Mouse (Mus musculus) C2C12 (cell line): Measurements from ENCODE around the gene Cmah. TPM values are rescaled to one million over a fixed set of nuclear protein-coding genes. Genes with fewer than 3 reads are reported as not detected.

Experiments
- H3K27me3 ChIP-seq: one replicate; pipeline ENCODE4 v1.6.1; 2011; ENCODE audit not compliant: control insufficient read depth, insufficient read depth, insufficient read length
- H3K36me3 ChIP-seq: one replicate; pipeline ENCODE4 v1.6.1; 2011; ENCODE audit not compliant: control insufficient read depth, insufficient read depth
- H3K4me3 ChIP-seq: one replicate; pipeline ENCODE4 v1.5.1; 2011; ENCODE audit warnings: mild to moderate bottlenecking, control low read depth; ENCODE audit not compliant: poor library complexity, insufficient read depth, severe bottlenecking
- H3K79me2 ChIP-seq: one replicate; pipeline ENCODE4 v1.6.1; 2011; ENCODE audit not compliant: control insufficient read depth, insufficient read depth
- H3K79me3 ChIP-seq: one replicate; pipeline ENCODE4 v1.6.1; 2011; ENCODE audit warnings: low read depth, control low read depth
- H3ac ChIP-seq: one replicate; pipeline ENCODE3; 2011; ENCODE audit warnings: low read depth; ENCODE audit not compliant: control insufficient read depth, insufficient read length
- MYOG ChIP-seq: IDR thresholded peaks from one replicate; pipeline ENCODE4 v1.6.1; 2011; ENCODE audit not compliant: control insufficient read depth, insufficient read length; ENCODE audit errors: extremely low read depth
- polyA plus RNA-seq: library from polyadenylated mRNA; unstranded; fragments of >200 nt; fragmentation: generic; extraction: Trizol; gene quantifications from one replicate; pipeline ENCODE4 v1.2.1, GENCODE M21; 2012; ENCODE audit warnings: missing spikeins

Cmah gene
- polyA plus RNA-seq, 1 experiment, result 0.14 TPM

GRCm38 (mm10) chr13:24526916-24527315 lies 199.7 kb downstream of the Cmah start:
- no peaks in the 10 kb centered on the region for H3K27me3 ChIP-seq
- no peaks in the 10 kb centered on the region for H3K79me2 ChIP-seq
- no peak for TF ChIP-seq MYOG
- no peak overlapping the region for H3K4me3 ChIP-seq
- H3ac ChIP-seq, result no peak overlapping the region
- H3K79me3 ChIP-seq, result no peaks in the 10 kb centered on the region
- no peaks in the 10 kb centered on the region for H3K36me3 ChIP-seq

Other genes with a start within 250 kb of the Cmah start
- 4.4 TPM for gene Carmil1, start 46.6 kb upstream of the Cmah start, polyA plus RNA-seq